Mouse (Mus musculus): ENCODE measurements at regions not wholly inside any gene's neighbourhood (a gene's known extent, or its start where the extent isn't known, plus 50 kb on each side); places are given as distances from the start of the nearest gene placed in this dataset.
A peak's percentile ranks its signal among the peaks of the same experiment; 100 is the strongest.

GRCm38 (mm10) chr6:50713297-50713696, 59.1 kb upstream of the Npvf start:
- DNase-seq: no peak

- DNase-seq: no peak
These were observed 64.4 kb upstream of the Npvf start for GRCm38 (mm10) chr6:50718631-50719030.

- no peak for DNase-seq
These were observed 66.1 kb upstream of the Npvf start for GRCm38 (mm10) chr6:50720346-50720745.

GRCm38 (mm10) chr6:50725640-50726039, 71.4 kb upstream of the Npvf start:
- DNase-seq: no peak

GRCm38 (mm10) chr6:50726166-50726591, 71.9 kb upstream of the Npvf start:
- DNase-seq: no peak

GRCm38 (mm10) chr6:50730744-50731718, 76.8 kb upstream of the Npvf start:
- DNase-seq: no peak

- no peak for DNase-seq
These were observed 80.5 kb upstream of the Npvf start for GRCm38 (mm10) chr6:50734701-50735100.

- DNase-seq: no peak
These were observed 81.6 kb upstream of the Npvf start for GRCm38 (mm10) chr6:50735825-50736224.

- DNase-seq: no peak
These were observed 87.8 kb upstream of the Npvf start for GRCm38 (mm10) chr6:50742009-50742408.

GRCm38 (mm10) chr6:50744462-50745166, 90.4 kb upstream of the Npvf start:
- DNase-seq: no peak

GRCm38 (mm10) chr6:50753151-50753550, 98.9 kb upstream of the Npvf start:
- no peak for DNase-seq

GRCm38 (mm10) chr6:50754786-50755185, 100.5 kb upstream of the Npvf start:
- no peak for DNase-seq

- no peak for DNase-seq
These were observed 106.1 kb upstream of the Npvf start for GRCm38 (mm10) chr6:50760367-50760766.

GRCm38 (mm10) chr6:50763121-50763520, 108.9 kb upstream of the Npvf start:
- no peak for DNase-seq

- DNase-seq: no peak
These were observed 112.2 kb upstream of the Npvf start for GRCm38 (mm10) chr6:50766442-50766915.

GRCm38 (mm10) chr6:50767126-50767525, 112.9 kb upstream of the Npvf start:
- DNase-seq: no peak

- DNase-seq: no peak
These were observed 113.6 kb upstream of the Npvf start for GRCm38 (mm10) chr6:50767827-50768226.

- no peak for DNase-seq
These were observed 114.9 kb upstream of the Npvf start for GRCm38 (mm10) chr6:50769101-50769500.

- DNase-seq: no peak
These were observed 116.2 kb upstream of the Npvf start for GRCm38 (mm10) chr6:50770481-50770880.

- DNase-seq: no peak
These were observed 121.4 kb upstream of the Npvf start for GRCm38 (mm10) chr6:50775637-50776036.

GRCm38 (mm10) chr6:50776236-50776832, 122.1 kb upstream of the Npvf start:
- DNase-seq: no peak

- DNase-seq: peak; percentile 7
These were observed 122.8 kb upstream of the Npvf start for GRCm38 (mm10) chr6:50776931-50777495.

GRCm38 (mm10) chr6:50777827-50778226, 123.6 kb upstream of the Npvf start:
- no peak for DNase-seq

All from thymus, postnatal 14 days (tissue).